Mouse (Mus musculus) heart, adult 8-10 months (tissue): ENCODE measurements at regions not wholly inside any gene's neighbourhood (a gene's known extent, or its start where the extent isn't known, plus 50 kb on each side); places are given as distances from the start of the nearest gene placed in this dataset.

Source experiments
- DNase-seq: peaks from one replicate; pipeline ENCODE4 v3.0.0; 2022; ENCODE audit warnings: low spot score

GRCm38 (mm10) chr13:60299076-60299475 lies 121.9 kb upstream of the Gas1 start:
- no peak for DNase-seq

GRCm38 (mm10) chr13:60303561-60303960 lies 126.4 kb upstream of the Gas1 start:
- DNase-seq = no peak

GRCm38 (mm10) chr13:60305028-60305810 lies 128.1 kb upstream of the Gas1 start:
- DNase-seq = no peak

- no peak for DNase-seq
Observed at GRCm38 (mm10) chr13:60308062-60308801, 131.1 kb upstream of the Gas1 start.

GRCm38 (mm10) chr13:60309482-60309881 lies 132.3 kb upstream of the Gas1 start:
- DNase-seq = peak; percentile 45

GRCm38 (mm10) chr13:60309926-60310325 lies 132.8 kb upstream of the Gas1 start:
- DNase-seq = no peak

GRCm38 (mm10) chr13:60312397-60313085 lies 135.4 kb upstream of the Gas1 start:
- DNase-seq = no peak

GRCm38 (mm10) chr13:60318436-60319020 lies 141.4 kb upstream of the Gas1 start:
- DNase-seq = peak; percentile 31

- no peak for DNase-seq
Observed at GRCm38 (mm10) chr13:60319268-60319667, 142.1 kb upstream of the Gas1 start.

- DNase-seq = no peak
Observed at GRCm38 (mm10) chr13:60319861-60320602, 142.9 kb upstream of the Gas1 start.

GRCm38 (mm10) chr13:60322579-60322978 lies 145.4 kb upstream of the Gas1 start:
- DNase-seq = no peak

GRCm38 (mm10) chr13:60330475-60331258 lies 153.5 kb upstream of the Gas1 start:
- DNase-seq = no peak

- no peak for DNase-seq
Observed at GRCm38 (mm10) chr13:60336196-60336595, 159.0 kb upstream of the Gas1 start.

GRCm38 (mm10) chr13:60337383-60337782 lies 160.2 kb upstream of the Gas1 start:
- DNase-seq = no peak

GRCm38 (mm10) chr13:60338107-60338506 lies 160.9 kb upstream of the Gas1 start:
- DNase-seq = no peak

- DNase-seq = no peak
Observed at GRCm38 (mm10) chr13:60340068-60340467, 162.9 kb upstream of the Gas1 start.

GRCm38 (mm10) chr13:60347881-60348280 lies 170.7 kb upstream of the Gas1 start:
- peak; percentile 12 for DNase-seq

GRCm38 (mm10) chr13:60348438-60348837 lies 171.3 kb upstream of the Gas1 start:
- no peak for DNase-seq

GRCm38 (mm10) chr13:60355707-60356490 lies 178.7 kb upstream of the Gas1 start:
- peak; percentile 16 for DNase-seq
